Mouse (Mus musculus) kidney, postnatal 10 days (tissue): Measurements from ENCODE around the gene Ostf1.
A peak's percentile ranks its signal among the peaks of the same experiment; 100 is the strongest.

Experiments used
- DNase-seq: peaks from one replicate; pipeline ENCODE4 v3.0.0; 2021; ENCODE audit warnings: mixed read lengths

The Ostf1 gene

GRCm38 (mm10) chr19:18557708-18558107 lies 73.9 kb downstream of the Ostf1 start:
- DNase-seq = no peak

- DNase-seq = no peak
Measured at GRCm38 (mm10) chr19:18555645-18556044, 76.0 kb downstream of the Ostf1 start.

GRCm38 (mm10) chr19:18548668-18549067 lies 83.0 kb downstream of the Ostf1 start:
- peak; percentile 85 for DNase-seq
